Mouse (Mus musculus): ENCODE measurements around the gene Ankrd50.

DNA sequence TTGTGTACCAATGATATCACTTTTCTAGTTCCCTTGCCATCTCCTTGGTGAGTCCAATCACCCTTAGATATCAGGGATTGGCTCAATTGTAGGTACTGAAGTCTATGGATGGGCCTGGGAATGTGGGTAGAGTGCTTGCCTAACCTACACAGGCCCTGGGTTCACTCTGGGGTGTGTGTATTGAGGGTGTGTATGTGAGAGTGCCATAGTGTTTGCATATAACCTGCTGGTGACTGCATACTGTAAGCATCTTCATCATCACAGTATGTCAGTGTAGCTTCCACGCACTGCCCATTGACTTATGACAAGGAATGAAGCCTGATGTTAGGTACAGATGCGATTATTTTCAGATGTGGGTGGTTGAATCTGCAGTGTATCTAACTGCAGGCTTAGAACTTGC is 17.1 kb upstream of the Ankrd50 start:
- TF ChIP-seq CTCF (conservative IDR thresholded peaks at IDR 0.05; ENCODE audit: low read length) (no peak), NANOG (IDR thresholded peaks at IDR 0.05; ENCODE audit: borderline replicate concordance, low read length) (no peak), POU5F1 (IDR thresholded peaks at IDR 0.05; ENCODE audit: borderline replicate concordance, low read length) (no peak)

Data from E14TG2a.4 (cell line).